Mouse (Mus musculus): Measurements from ENCODE around the gene Aco2. TPM values are rescaled to one million over a fixed set of nuclear protein-coding genes. Genes with fewer than 3 reads are reported as not detected.
A peak's percentile ranks its signal among the peaks of the same experiment; 100 is the strongest.

The Aco2 gene
- polyA plus RNA-seq, 1 experiment: 110 TPM

DNA sequence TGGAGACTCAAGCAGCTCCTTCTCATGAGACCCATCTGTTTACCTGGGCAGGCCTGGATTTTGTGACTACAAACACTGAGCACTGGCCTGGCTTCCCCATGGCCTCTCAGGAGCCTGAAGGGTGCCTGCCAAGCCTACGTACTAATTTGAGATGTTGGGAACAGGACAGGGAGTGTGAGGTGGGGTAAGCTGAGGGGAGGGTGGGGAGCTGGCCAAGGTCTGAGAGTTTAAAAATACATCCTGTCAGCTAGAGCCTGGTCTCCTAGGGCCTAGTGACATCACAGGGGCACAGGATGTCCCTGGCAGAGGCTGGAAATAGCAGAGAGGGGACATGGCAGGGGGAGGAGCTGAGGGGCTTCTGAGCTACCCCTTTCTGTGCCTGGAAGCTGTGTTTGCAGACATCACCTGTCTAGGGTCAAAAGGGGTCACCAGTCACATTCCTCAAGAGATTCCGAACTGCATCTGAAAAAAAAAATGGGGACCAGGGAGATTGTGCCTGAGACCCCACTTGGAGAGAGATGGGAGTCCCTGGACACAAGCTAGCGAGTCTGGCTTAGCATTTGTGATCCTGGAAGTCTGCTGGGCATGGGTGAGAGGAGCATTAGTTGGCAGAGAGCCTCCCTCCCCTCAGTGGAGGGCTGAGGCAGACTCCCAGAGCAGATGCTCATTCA, 37.8 kb upstream of the Aco2 start:
- no peaks in the 10 kb centered on the region for H3K36me3 ChIP-seq (replicated peaks; ENCODE audit: low read length)
- no peak for TF ChIP-seq FLI1 (IDR thresholded peaks at IDR 0.05; ENCODE audit: low read length)
- no peak for TF ChIP-seq GATA1 (IDR thresholded peaks at IDR 0.05; ENCODE audit: borderline replicate concordance, low read length)
- H3K9me3 ChIP-seq: no peaks in the 10 kb centered on the region
- H3K4me1 ChIP-seq: peaks cover 69% of the 10 kb centered on the region
- H3K27me3 ChIP-seq (replicated peaks): peaks cover 25% of the 10 kb centered on the region
- no peak overlapping the region for H3K4me3 ChIP-seq (replicated peaks)

GRCm38 (mm10) chr15:81835007-81835880, 36.9 kb upstream of the Aco2 start:
- H3K4me3 ChIP-seq (replicated peaks): no peak overlapping the region
- H3K4me1 ChIP-seq: peaks cover 76% of the 10 kb centered on the region
- TF ChIP-seq FLI1 (IDR thresholded peaks at IDR 0.05; ENCODE audit: low read length): no peak
- no peaks in the 10 kb centered on the region for H3K9me3 ChIP-seq
- no peaks in the 10 kb centered on the region for H3K36me3 ChIP-seq (replicated peaks; ENCODE audit: low read length)
- peaks cover 29% of the 10 kb centered on the region for H3K27me3 ChIP-seq (replicated peaks)

DNA sequence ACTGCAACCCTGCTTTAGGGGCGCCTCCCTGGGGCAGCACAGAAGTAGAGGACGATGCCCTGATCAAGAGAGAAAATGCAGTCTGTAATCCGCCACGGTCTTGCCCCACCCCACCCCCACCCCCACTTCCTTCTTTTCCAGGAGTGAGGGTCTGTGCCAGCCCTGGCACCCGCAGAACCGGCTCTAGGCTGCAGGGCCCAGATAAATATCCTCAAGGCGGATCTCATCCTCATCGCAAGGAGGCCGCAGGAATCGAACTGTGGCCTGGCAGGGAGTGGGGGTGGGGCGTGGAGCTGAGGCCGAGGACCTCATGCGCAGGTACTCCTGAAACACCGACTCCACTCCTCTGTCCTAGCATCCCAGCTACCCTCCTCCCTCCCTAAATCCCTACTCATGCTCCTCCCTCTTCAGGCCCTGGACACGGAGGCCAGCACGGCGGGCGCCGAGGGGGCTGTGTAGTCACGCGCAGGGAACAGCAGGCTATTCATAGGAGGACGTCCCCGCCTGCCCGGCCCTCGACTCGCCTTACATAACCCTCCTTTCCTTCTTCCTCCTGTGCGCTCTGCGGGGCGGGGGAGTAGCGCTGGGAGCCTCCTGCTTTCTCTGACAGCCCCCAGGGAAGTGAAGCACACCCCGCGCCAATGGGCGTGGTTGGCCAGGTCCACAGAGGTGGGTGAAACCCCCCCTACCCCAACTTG, 35.8 kb upstream of the Aco2 start:
- TF ChIP-seq FLI1 (IDR thresholded peaks at IDR 0.05; ENCODE audit: low read length): no peak
- no peak for TF ChIP-seq GATA1 (IDR thresholded peaks at IDR 0.05; ENCODE audit: borderline replicate concordance, low read length)
- H3K9me3 ChIP-seq: no peaks in the 10 kb centered on the region
- no peaks in the 10 kb centered on the region for H3K36me3 ChIP-seq (replicated peaks; ENCODE audit: low read length)
- H3K4me3 ChIP-seq (replicated peaks): peak overlapping the region; percentile 90
- H3K4me1 ChIP-seq: peaks cover 71% of the 10 kb centered on the region
- H3K27me3 ChIP-seq (replicated peaks): peaks cover 29% of the 10 kb centered on the region

DNA sequence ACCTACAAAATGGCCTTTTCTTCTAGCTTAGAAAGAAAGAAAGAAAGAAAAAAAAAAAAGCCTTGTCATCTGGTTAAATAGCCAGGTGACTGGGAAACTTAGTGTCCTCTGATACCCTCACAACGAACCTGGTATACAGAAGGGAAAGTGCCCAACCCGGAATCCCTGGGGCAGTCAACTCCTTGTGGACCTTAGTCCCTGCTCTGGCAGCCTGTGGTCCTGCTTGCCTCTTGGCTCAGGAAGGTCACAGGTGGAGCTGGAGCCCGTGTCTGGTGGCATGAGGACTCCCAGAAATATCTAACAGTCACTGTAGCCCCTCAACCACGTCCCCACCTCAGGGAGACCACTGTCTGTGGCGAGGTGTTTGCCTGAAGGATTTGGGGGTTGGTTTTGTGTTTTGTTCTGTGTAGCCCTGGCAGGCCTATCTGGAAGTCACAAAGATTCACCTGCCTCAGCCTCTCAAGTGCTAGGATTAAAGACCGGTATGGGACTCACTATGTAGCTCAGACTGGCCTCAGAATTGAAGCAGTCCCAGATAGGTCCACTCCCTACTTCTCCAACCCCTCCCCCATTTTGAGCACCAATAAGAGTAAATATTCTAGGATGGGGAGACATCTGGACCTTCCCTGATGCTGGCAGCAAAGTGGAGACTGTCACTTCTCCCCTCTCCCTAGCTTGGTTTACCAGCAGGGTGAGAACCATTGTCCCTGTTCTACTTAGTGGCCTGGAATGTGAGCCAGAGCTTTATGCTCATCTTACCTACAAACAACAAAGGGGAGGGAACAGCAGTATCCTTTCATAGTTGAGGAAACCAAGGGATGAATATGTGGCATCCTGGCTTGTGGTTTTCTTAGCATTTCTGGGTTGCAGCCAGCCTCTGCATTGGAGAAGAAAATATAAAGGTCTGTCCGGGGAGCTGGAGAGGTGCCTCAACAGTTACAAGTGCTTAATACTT, 34.9 kb upstream of the Aco2 start:
- Histone ChIP-seq H3K4me3 (replicated peaks) (no peak overlapping the region), H3K4me1 (peaks cover 63% of the 10 kb centered on the region), H3K36me3 (replicated peaks; ENCODE audit: low read length) (no peaks in the 10 kb centered on the region), H3K27me3 (replicated peaks) (peaks cover 29% of the 10 kb centered on the region), H3K9me3 (no peaks in the 10 kb centered on the region)
- TF ChIP-seq FLI1 (IDR thresholded peaks at IDR 0.05; ENCODE audit: low read length) (no peak), GATA1 (IDR thresholded peaks at IDR 0.05; ENCODE audit: borderline replicate concordance, low read length) (no peak)

DNA sequence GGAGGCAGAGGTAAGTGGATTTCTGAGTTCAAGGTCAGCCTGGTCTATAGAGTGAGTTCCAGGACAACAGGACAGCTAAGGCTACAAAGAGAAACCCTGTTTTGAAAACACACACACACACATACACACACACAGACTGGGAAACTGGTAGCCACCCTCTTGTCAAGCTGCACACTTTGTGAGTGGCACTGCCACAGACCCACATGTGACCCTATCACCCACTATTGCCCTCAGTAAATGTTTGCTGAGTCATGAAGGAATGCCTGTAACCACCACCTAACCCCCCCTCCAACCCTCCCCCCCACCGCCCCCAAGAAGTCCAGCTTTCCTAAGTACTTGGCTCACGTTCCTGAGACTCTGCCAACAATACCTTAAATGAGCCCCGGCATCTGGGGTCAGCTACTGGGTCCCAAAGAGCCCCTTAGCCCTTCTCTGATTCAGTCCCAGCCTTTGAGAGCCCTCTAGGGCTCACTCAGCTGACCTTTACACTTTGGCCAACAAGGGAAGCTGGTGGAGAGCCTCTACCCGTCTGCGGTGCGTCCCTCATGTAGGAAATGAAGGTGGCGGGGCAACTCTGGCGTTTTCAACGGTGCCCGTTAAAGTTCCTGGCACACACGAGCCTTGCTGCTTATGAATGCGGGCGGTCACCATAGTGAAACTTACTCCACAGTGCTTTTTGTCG, 33.4 kb upstream of the Aco2 start:
- Histone ChIP-seq H3K27me3 (replicated peaks) (peaks cover 29% of the 10 kb centered on the region), H3K36me3 (replicated peaks; ENCODE audit: low read length) (no peaks in the 10 kb centered on the region), H3K9me3 (no peaks in the 10 kb centered on the region), H3K4me1 (peaks cover 60% of the 10 kb centered on the region), H3K4me3 (replicated peaks) (no peak overlapping the region)
- no peak for TF ChIP-seq GATA1 (IDR thresholded peaks at IDR 0.05; ENCODE audit: borderline replicate concordance, low read length)
- TF ChIP-seq FLI1 (IDR thresholded peaks at IDR 0.05; ENCODE audit: low read length): no peak

DNA sequence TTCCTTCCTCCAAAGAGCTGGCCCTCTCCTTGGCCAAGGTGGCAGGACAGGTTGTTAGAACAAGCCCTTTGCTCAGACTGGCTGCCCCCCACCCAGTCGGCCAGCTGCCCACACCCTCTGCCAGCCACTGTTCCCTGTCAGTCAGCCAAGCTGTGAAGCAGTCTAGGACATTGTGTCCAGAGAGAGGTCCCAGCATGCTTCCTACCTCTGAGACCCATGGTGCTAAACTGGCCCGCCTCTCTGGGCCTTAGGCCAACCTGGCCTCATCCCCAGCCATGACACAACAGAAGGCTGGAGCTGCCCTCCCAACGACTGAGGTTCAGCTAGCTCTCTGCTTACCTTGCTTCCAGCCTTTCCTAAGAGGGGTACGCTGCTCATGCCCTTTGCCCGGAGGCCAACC, 32.5 kb upstream of the Aco2 start:
- Histone ChIP-seq H3K27me3 (replicated peaks) (peaks cover 25% of the 10 kb centered on the region), H3K4me3 (replicated peaks) (no peak overlapping the region), H3K9me3 (no peaks in the 10 kb centered on the region), H3K36me3 (replicated peaks; ENCODE audit: low read length) (no peaks in the 10 kb centered on the region), H3K4me1 (peaks cover 51% of the 10 kb centered on the region)
- no peak for TF ChIP-seq GATA1 (IDR thresholded peaks at IDR 0.05; ENCODE audit: borderline replicate concordance, low read length)
- no peak for TF ChIP-seq FLI1 (IDR thresholded peaks at IDR 0.05; ENCODE audit: low read length)

DNA sequence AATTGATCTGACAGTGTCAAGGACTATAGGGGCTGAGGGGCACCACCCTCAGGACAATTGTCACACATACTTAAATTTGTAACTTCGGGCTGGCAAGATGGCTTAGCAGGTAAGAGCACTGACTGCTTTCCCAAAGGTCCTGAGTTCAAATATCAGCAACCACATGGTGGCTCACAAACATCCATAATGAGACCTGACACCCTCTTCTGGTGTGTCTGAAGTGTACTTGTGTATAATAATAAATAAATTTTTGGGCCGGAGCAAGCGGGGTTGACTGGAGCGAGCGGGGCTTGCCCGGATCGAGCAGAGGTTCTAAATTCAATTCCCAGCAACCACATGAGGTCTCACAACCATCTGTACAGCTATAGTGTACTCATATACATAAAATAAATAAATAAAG, 31.8 kb upstream of the Aco2 start:
- no peaks in the 10 kb centered on the region for H3K36me3 ChIP-seq (replicated peaks; ENCODE audit: low read length)
- H3K27me3 ChIP-seq (replicated peaks): peaks cover 20% of the 10 kb centered on the region
- no peak overlapping the region for H3K4me3 ChIP-seq (replicated peaks)
- H3K4me1 ChIP-seq: peaks cover 50% of the 10 kb centered on the region
- no peaks in the 10 kb centered on the region for H3K9me3 ChIP-seq
- TF ChIP-seq GATA1 (IDR thresholded peaks at IDR 0.05; ENCODE audit: borderline replicate concordance, low read length) (no peak), FLI1 (IDR thresholded peaks at IDR 0.05; ENCODE audit: low read length) (no peak)

GRCm38 (mm10) chr15:81842275-81842674, 29.8 kb upstream of the Aco2 start:
- Histone ChIP-seq H3K36me3 (replicated peaks; ENCODE audit: low read length) (peaks cover 8% of the 10 kb centered on the region), H3K27me3 (replicated peaks) (peaks cover 3% of the 10 kb centered on the region), H3K4me1 (peaks cover 50% of the 10 kb centered on the region), H3K4me3 (replicated peaks) (no peak overlapping the region), H3K9me3 (no peaks in the 10 kb centered on the region)
- TF ChIP-seq GATA1 (IDR thresholded peaks at IDR 0.05; ENCODE audit: borderline replicate concordance, low read length) (no peak), FLI1 (IDR thresholded peaks at IDR 0.05; ENCODE audit: low read length) (no peak)

Data from megakaryocyte, embryonic 14.5 days (primary cell).